Mouse (Mus musculus) lung, postnatal 25 days (tissue): ENCODE data around the gene Snurf.
A peak's percentile ranks its signal among the peaks of the same experiment; 100 is the strongest.

ENCODE experiments used
- DNase-seq: peaks from one replicate; pipeline ENCODE4 v3.0.0; 2022; ENCODE audit warnings: low spot score

The Snurf gene

DNA sequence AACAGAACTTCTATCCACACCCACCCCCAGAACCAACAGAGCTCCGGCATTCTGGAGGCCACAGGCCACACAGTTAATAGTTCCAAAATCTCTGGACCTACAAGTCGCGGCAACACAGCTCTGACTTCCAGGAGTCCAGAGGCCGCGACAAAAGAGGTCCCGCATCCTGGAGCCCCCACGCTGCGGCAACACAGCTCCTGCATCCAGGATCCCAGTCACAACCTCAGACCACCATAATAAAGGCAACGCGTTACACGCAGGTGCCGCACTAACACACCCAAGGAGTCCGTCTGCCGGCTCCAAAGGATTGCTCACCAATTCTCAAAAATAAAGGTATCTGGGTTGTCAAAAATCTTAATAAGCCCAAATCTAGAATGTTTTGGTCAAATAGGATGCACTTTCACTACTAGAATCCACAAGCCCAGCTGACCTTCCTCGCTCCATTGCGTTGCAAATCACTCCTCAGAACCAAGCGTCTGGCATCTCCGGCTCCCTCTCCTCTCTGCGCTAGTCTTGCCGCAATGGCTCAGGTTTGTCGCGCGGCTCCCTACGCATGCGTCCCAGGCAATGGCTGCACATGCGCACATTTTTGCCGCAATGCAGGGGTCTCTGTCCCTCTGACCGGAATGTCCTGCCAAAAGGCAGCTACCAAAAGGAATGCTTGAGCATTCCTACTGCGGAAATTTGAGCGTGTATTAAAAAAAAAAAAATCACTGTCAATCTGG is at the start of gene Snurf, which contains the start of gene Gm38393:
Gene Snurf (minus strand): TSS at position 444 of the 725 bp plus-strand sequence.
Gene Gm38393 (minus strand): TSS at position 459 of the 725 bp plus-strand sequence.
- peak; percentile 25 for DNase-seq

DNA sequence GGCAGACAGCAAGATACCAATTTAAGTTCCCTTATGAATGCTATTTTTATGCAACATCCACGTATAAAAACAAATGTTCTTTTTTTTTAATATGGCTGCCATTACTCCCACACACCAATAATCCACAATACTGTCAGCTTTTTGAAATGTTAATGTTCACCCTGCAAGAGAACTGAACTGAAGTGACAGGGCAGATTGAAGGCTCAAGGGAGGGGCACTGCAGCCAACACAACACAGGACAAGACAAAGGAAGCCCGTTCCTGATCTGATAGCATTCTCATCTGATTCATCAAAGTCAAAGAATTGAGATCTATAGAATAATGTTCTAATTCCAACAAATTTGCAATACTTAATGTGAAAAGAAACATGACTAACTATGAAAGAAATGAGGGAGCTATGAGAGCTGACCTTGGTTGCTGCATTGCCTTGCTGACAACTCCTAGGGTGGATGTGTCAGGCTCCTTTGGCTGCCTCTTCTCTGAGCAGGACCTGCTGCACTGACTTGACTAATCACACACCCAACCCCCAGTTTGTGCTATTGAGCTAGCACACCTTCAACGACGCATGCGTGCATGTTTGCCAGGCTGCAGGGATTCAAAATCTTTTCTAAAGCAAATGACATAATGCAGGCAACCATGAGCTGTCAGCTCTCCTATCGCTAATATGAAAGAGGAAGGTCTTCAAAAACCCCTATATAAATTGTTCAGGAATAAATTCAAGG is 42.8 kb upstream of the Snurf start:
- no peak for DNase-seq

DNA sequence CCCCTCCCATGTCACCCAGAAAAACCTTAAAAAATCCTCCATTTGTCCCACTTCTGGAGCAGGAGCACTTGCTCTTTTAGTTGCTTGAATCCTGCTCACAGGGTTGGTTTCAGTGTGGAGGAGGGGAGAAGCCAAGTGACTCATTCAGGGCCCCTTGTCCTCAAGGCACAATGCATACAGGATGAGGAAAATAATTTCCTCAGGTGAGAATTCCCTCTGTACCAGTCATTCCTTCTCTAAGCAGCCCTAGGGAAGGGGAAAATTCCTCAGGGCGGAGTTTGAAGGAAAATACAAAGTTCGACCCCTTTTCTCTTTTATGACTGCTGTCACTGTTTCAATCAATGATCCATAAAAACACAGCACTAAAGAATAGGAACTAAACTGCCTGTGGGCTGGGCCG is 8.3 kb upstream of the Snurf start:
- DNase-seq, result no peak

DNA sequence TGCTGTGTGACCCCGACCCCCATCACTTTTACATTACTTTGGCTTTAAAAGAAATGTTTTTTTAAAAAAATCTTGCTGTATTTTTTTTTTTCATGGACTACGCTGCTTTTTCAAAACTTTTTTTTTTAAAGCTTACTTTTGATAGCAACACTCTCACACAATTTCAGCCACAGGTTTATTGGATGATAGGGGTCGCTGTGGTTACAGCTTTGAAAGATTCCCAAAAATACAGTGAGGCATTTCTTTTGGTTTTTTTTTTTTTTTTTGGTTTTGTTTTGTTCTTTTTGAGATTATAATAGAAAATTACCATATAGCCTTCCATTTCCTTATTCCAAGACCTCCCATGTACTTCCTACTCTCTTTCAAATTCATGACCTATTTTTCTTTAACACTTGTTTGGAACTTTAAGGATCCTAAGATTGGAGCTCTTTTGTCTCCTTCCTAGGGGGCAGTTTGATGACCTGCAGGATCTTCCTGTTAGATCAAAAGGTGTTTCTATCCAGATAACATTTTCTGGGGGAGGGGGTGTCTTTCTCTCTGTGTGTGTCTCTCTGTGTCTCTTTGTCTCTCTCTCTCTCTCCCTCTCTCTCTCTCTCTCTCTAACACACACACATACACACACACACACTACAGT is 3.0 kb upstream of the Snurf start:
- DNase-seq, result no peak

DNA sequence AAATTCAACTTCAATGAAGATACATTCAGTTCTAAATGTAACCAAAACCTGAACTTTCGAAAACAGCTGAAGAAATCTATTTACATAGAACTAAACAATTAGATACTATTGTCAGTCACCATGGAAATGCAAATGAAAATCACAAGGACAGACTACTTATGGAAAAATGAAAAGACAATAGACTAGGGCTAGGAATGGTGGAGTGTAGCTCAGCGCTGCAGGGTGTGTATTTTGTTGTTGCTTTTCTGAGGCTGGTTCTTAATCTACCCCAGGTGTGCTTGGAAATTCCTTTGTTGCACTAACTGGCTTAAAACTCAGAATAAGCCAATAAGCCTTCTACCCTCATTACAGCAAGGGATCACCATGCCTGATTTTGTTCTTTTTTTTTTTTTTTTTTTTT is 1.4 kb upstream of the Snurf start:
- DNase-seq, result no peak

- no peak for DNase-seq
Observed at GRCm38 (mm10) chr7:60003921-60004605, 786 bp downstream of the Snurf start.

- no peak for DNase-seq
Observed at GRCm38 (mm10) chr7:60003006-60003865, 1.6 kb downstream of the Snurf start.

GRCm38 (mm10) chr7:59978646-59979045 is 26.2 kb downstream of the Snurf start:
- DNase-seq, result no peak
